Mouse (Mus musculus) lung, adult 18-20 months (tissue): ENCODE results near the gene Setd5.

ENCODE experiments used
- DNase-seq, 2 experiments: peaks; one replicate each; pipeline ENCODE4 v3.0.0; 2022; ENCODE audit warnings: mixed read lengths in 2 of 2

Gene Setd5

DNA sequence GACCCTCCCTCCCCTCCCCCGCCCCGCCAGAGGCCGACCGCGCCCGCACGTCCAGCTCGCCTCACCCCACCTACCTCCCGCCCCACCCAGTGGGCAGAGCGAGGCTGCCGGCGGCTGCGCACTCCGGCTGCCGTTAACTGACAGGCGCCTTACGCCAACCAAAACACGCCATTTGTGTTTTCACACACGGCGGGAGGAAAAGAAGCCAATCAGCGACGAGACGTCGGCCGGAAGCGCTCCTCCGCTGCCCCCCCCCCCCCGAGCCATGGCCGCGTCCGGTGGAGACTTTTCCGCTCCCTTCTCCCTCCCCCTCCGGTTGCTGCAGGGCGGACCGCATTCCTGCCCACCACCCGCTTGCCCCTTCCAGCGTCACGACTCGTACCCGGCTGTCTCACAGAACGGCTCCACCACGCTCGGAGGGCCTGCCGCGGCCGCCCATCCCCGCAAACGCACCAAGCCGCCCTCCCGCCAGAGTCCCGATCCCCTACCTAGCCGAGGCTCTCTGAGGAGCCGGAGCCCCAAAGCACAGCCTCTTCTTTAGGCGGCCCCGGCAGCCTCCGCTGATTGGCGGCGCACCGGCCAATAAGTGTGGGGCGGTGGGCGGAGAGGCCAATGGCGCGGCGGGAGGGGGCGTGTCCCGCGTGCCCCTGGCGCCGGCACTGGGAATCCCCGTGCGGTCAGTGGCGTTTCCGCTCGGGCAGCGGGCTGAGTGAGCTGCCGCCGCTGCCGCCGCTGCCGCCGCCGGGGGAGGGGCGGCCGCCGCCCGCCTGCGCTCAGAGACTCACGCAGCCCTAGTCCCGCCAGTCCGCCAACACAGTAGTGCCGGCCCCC lies at the start of gene Setd5:
Gene Setd5 (plus strand): TSS at position 680 of the 831 bp plus-strand sequence.
- peak; percentile 98 for DNase-seq

DNA sequence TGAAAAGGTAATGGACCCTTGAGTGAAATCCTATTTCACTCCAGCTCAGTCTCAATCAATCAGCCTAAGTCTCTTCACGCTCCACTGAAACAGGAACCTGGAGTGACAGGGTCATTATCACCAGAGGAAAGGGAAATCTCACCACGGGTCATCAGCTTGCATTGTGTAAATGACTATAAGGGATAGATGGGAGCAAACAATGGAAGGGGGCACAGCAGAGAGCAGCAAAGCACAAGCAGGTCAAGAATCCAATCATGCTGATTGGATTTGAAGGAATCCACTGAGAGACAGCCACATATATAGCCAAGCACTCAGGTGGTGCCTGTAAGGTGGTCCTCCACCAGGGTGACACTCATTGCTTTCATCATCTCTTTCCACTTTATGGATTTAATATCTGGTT lies 49.7 kb upstream of the Setd5 start:
- no peak for DNase-seq

DNA sequence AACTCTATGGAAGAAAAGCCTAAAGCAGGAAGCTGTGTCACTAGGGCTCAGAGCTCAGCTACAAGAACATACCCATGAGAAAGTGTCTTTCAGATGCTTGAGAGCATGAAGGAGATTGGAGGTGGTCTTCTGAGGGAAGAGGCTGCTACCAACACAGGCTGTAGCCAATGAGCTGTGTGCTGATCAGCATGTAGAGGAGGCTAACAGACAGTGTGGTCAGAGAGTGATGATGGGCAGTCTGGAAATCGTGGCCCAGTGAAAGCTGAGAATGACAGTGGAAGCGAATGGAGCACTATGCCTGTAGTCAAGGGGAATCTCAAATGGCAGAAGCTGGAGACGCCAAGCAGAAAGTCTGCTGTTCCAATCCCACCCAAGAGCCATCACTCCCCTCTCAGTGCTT lies 48.2 kb upstream of the Setd5 start:
- DNase-seq, result no peak

DNA sequence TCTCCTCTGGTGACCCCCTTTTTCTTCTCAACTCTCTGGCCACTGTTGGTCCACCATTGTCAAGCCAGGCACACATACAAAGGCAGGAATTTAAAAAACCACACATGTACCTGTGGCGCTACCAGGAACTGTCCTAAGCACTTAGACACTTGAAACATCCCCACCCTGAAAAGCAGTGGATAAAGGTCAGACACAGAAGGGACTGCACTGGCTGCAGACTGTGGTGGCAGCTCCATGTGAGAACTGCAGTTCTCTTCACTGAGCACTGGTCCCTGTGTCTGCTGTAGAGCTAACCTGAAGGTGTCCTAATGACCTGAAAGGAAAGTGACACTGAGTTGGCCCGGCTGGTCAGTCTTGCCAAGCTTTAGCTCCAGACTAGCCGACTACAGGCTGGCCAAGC lies 46.6 kb upstream of the Setd5 start:
- DNase-seq, result no peak

DNA sequence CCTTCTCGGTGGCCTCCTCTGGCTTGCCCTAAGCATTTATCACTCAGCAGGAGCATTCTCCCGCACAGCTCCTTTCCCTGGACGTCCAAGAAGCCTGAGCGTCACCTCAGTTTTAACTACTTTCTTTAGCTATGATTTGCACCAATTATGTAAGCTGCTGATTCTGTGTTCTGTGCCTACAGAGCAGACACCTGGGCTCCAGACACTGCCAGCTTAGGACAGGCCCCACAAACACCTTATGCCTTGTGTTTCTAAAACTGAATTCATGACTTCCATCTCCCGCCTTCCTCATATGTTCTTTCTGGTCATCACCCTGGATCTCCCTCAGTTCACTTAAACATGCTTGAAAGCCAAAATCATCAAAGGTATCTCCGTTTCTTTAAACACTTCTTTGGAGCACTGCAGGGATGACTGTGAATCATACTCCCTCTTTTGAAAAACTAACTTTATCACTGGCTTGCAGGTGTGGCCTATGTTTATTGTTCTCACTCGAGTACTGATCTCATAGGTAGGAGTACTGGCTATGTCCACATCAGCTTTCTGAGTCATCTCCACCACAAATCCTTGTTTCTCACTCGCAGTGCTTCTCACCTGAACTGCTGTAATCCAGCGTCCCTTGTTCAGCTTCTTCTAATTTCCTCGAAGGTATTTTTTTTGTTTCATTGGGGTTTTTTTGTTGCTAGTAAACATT lies 46.0 kb upstream of the Setd5 start:
- DNase-seq, result peak in 1 of 2 experiments; percentile 62

DNA sequence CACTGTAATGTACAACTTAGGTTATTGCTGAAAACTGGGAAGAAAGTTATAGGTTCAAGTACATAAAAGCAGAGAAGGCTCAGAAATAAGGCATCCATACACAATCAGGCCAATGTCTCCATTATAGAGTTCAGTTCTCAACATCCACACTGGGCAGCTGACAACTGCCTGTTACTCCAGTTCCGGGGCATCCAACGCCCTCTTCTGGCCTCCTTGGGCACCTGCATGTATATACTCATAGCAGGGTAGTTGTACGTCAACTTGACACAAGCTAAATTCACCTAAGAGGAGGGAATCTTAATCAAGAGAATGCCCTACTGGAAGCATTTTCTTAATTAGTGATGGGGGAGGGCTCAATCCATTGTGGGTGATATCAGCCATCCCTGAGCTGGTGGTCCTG lies 45.0 kb upstream of the Setd5 start:
- no peak for DNase-seq

DNA sequence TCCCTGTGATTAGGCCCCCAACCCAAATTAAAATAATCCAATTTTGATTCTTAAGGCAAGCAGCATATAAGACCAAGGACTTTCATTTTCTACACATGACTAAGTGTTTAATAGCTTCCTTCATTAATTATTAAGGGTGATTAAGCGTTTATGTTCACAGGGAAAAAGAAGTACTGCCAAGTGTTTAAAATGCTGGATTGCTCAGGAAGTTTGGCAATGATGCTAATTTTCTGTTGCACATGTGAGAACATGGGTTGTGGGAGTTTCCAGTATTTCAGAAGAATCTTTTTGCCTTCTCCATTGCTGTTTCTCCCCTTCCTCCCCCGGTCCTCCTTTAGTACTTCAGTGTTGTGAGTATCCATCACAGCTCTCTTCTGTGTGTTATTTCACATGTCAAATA lies 44.0 kb upstream of the Setd5 start:
- no peak for DNase-seq

DNA sequence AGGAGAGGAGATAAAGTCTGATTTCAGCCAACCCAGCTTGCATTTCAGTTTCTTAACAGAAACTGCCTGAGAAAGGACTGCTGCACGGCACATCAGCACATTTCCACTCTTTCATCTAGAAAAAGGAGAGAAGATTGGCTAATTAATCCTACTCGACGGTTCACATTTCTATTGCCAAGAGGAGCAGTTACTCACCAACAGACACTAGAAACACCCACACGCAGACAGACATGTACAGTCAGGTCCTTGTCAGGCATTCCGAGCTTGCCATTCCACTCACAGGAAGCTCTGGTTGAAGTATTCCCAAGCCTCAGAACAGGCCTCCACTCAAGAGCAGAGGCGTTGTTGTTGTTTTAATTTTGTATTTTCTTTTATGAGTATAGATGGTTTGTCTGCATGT lies 42.7 kb upstream of the Setd5 start:
- no peak for DNase-seq

DNA sequence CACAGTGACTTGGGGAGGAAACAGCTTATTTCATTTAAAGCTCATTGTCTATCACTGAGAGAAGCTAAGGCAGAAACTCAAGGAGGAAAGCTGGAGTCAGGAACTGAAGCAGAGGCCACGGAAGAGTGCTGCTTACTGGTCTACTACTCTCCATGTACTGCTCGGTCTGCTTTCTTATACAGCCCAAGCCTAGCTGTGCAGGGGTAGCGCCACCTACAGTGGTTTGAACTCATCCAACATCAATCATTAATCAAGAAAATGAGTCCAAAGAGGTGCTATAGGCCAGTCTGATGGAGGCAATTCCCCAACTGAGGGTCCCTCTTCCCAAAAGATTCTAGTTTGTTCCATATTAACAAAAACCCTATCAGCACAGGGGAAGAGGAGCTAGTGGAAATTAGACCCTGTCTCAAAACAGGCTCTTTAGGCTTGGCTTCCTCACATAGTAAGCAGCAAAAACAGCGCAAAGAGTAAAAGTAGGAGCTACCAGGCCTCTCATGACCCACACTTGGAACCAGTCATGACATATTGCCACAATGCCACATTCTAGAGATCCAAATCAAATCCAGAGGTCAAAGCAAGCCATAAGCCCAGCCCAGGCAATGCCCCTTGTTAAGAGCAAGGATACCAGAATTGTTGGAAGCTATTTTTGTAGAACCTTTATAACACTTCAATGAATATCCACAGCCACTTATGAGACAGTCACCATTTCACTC lies 40.5 kb upstream of the Setd5 start:
- DNase-seq, result no peak

DNA sequence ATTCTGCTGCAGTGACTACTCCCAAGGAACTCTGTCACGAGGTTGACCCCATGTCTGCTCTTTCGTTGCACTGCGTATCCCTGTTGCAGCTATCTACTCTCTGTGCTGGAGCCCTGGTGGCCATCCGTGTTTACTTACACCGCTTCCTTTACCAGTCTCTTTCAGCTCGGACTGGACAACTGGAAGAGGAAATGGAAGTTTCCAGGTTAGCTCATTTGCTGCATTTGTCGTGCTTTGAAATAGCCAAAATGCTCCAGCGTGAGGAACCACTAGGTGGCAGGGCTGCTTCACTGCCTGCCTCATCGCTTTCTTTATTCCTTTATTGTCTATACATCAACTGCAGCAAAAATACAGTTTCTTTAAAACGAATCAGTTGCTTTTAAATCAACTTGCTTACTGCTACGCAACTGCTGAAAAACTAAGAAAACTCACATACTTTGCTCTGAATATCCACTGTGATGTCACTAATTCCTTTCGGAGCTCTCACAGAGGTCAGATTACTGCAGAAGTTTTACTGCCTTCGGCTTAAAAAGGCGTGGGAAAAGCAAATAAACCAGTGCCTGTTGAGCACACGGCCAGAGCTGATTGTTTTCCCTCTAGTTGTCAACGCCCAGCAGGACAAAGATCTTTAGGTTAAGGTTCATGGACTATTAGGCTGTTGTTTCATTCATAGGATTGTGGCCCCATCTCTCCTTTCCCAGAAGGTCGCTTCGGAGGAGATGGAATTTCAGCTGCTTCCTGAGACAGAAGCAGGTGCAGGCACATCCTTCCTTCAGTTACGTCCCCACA lies 39.0 kb upstream of the Setd5 start:
- DNase-seq, result peak; percentile 65 to 69

DNA sequence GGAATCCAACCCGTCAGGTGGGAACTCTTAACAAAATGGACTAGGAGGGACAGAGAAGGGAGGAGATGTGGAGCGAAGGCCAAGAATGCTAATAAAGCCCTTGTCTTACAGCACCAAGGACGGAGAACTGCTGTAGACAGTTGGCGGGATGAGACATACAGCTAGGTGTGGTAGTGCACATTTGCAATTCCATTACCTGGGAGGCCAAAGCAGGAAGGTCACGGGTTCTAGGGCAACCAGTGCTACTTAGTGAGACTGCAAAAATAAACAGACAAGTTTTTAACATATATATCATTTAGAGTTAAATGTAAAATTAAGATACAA lies 38.5 kb upstream of the Setd5 start:
- DNase-seq, result no peak

DNA sequence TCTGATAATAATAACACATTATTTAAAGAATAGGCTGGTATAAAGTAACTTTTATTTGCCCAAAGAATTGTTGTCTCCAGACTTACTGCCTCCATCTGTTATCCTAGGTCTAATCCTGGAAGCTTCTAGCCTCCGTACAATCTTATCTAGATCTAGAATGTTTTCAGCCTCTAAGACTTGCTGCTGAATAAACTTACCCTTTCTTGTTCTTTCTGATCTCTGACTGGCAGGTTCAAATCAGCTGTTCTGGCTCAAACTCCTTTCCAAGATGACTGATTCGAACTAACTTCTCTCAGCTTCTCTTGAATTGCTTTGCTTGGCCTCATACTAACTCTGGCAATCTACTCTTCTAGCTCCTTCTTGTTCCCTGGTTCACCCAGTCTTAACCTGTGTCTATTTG lies 36.8 kb upstream of the Setd5 start:
- no peak for DNase-seq

DNA sequence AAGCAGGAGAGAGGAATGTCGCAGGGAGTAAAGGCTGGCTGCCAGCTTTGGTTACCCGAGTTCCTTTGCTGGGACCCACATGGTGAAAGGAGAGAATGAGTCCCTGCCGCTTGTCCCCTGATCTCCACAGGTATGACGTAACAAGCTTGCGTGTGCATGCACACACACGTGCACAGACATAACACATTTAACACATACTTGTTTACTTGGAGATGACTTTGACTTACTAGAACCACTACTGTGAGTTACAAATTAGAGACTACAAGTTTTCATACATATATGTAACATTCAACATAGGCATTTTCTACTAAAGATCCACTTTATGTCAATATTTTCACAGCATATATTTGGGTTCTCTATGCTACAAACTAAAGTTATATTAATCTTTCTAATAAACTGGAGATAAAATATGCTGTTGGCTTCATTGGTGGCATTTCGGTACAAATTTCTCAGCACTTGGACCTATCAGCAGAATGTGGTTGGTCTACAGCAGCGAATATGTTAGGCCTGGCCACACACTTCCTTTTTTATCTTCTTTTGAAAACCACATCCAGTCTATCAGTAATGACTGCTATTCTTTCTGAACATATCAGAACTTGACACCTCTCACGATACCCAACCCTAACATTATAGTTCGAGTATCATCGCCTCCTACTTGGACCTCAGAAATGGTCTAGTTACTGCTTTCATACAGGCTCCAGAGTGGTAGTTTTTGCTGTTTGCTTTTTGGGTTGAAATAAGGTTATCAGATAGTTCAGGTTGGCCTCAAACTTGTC lies 35.8 kb upstream of the Setd5 start:
- no peak for DNase-seq

DNA sequence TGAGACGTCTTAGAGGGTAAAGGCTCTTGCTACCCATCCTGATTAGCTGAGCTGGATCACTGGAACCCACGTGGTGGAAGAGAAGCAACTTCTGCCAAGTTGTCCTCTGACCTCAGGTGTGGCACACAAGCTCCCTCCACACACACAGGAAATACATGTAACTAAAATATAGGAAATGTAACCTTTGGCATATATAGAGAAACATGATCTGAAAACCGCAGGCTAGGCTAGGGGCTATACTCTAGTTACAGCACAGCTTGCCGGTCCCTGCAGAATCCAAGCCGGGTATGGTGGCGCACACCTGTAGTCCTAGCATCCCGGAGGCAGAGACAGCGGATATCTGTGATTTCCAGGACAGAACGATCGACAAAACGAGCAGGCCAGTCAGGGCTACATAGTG lies 31.6 kb upstream of the Setd5 start:
- DNase-seq, result peak in 1 of 2 experiments; percentile 19

DNA sequence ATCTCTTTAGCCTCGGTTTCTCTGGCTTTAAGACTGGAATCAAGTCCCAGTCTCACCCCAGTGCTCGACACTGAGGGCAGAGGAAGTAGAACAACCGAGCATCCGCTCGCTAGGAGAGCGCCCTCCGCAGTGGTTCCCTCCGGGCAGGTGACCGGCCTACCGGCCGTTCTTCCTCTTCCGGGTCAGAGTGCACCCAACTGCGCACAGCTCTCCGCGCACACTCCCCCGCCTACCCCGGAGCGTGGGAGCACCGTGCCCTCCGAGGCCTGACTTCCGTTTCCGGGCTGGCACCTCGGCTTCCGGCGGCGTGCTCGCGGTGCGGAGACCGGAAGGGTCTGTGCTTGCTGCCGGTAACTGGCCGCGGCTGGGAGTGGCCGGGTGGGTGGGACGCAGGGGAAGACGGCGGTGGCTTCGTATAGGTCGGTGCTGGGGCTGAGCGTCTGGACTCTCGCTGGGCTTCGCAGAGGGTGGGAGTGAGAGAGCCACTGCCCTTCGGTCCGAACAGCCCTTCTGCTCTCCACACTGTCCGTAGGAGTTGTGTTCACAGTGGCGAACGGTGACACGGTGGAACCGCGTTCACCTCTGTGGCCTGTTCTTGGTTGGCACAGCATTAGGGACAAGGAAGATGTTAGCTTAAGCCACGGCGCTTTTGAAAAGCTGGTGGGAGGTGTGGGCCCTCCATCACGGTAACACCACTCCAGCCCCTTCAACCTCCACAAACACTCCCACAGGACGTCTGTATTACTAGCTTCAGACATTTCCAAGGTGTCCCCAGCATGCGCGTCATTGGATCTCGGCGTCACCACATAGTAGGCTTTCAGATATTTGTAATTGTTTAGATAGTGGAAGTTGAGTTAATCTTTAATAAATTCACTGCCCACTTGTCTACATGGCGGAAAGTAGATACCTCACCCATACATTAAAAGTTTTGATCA lies 30.9 kb upstream of the Setd5 start, which contains the start of gene Thumpd3:
Gene Thumpd3 (plus strand): TSS at position 185 of the 935 bp plus-strand sequence.
- DNase-seq, result peak; percentile 96 to 98

DNA sequence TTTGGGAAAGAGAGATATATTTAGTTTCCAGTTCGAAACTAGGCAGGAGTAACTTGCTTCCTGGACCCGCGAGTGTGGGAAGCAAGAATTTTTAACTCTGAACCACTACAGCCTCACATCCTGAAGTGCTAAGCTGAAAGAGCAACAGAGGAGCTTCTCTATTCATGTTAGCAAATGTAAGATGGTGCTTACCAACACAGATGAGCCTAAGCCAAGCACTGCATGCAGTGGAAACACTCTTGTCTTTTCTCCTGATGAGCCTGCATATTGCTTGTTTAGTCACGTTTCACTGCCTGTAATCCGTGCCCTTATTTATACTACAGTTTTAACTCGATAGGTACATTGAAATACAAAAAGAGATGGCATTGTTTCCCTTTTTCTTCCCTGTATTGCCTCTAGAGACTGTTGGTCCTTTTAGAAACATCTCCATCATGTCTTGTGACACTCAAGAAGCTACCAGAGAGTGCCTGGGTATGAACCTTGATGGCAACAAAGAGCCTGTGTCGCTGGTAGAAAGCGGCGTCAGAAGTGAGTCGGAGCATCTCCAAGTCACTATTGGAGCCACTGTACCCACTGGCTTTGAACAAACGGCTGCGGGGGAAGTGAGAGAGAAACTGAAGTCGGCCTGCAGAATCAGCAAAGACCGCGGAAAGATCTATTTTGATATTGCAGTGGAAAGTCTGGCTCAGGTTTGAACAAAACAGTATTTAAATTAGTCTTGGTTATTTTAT lies 30.0 kb upstream of the Setd5 start:
- no peak for DNase-seq

DNA sequence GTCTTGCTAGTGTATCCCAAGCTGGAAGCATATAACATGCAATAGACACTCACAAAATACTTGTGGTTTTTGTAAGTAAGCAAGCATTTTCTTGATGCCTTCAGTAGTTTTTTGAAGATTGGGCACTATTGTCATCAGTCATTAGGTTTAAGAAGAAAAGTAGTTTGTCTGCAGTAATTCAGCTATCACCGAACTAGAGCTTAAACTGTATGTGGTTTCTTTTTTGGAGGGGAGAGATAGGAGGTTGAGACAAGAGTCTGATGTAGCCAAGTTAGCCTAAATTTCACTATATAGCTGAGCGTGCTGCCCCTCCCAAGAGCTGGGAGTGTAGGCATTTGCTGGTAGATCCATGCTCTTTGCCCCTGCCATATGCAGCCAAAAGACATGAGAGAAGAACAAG lies 28.8 kb upstream of the Setd5 start:
- DNase-seq, result no peak

DNA sequence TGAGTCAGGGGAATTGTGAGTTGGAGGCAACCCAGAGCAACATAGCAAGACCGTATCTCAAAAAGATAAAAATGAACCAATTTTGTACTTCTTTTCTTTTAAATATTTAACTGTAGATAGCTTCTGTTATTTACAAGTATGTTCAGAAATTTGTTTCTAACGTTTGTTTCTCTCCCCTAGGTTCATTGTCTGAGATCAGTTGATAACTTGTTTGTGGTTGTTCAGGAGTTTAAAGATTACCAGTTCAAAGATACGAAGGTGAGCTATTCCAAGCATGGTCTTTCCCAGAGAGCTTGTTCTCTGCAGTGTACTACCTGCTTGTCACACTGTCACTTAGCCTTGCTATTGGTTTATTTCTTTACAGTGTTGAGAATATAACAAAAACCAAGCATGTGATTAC lies 28.0 kb upstream of the Setd5 start:
- DNase-seq, result no peak

DNA sequence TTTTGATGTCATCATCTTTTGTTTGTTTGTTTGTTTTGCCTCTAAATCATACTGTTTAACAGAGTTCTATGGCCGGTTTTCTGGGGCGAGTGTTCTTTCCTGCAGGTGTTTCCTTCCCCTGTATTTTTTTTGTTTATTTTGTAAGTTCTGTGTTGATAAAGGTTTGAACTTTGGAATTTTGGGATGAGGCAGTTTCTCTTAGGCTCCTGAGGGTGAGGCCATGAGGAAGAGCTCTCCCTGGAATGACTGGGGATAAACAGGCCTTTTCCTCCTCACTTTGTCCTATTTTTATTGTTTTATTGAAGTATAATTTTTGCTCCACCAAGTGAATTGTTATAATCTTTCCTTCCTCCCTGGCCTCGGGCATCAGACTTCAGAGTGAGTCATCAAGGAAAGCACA lies 24.2 kb upstream of the Setd5 start:
- DNase-seq, result no peak

DNA sequence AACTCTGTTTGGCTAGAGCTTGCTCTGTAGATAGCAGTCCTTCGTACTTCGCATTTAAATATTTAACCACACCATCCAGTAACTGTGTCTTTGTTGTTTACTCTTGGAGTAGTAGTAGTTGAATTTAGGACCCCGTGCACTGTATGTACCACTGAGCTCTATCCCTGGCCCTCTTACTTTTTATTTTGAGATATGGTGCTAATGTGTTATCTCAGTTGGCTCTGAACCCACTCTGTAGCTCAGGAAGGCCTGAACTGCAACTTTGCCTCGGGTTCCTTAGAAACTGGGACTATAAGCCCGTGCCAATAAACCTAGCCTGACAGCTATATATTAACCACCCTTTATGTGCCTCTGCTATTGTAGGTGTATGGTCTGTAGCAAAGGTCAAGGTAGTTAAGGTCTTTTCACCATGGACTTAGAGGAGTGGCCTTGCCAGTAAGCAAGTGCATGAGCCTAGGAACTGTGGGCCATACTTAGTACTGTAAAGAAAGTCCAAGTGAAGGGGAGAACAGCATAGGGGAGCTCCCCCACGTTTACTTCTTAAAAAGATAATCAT lies 22.5 kb upstream of the Setd5 start:
- DNase-seq, result no peak
